Mouse (Mus musculus) left cerebral cortex, adult 8-10 months (tissue): ENCODE results near the gene Clptm1. TPM values are rescaled to one million over a fixed set of nuclear protein-coding genes. Genes with fewer than 3 reads are reported as not detected.
"Not testable (repeated sequence)": the region's sequence is repeated elsewhere in the genome, so short reads cannot be mapped to it uniquely, and the experiment has no call there.

ENCODE experiments used
- DNase-seq, 2 experiments: peaks; one replicate each; pipeline ENCODE4 v3.0.0; 2022; ENCODE audit warnings: low spot score in 2 of 2
- total RNA-seq, 4 experiments: library from RNA; stranded (reverse); gene quantifications; 2 replicates each; pipeline ENCODE4 v1.2.4; 2022

The Clptm1 gene
- total RNA-seq, 4 experiments from 2014 or later = 145 to 171 (median 154) TPM

DNA sequence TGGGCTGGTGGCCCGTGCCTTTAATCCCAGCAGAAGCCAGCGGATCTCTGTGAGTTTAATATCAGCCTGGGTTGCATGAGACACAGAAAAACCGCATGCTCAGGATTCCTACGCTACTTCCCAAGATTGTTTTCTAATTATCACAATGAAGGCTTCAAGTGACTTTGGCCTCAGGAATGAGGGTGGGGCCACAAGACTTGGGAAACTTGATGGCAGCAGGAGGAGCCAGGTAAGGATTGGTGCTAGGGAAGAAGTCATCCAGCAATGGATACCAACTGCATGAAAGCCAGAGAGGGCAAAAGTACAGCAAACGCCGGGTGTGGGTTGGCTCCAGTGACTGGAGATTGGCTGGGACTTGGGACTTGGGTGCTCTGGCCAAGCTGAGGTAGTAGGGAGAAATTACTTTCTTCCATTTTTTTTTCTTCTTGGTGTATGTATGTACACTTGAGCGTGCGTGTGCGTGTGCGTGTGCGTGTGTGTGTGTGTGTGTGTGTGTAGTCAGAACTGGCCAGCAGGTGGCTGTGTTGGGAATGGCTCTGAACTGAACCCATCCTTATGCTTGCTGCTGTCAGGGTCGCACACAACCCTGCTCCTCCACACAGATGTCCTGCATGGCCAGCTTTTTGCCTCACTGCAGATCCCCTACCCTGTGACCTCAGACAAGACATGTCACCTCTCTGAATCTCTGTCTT lies 55.0 kb downstream of the Clptm1 start:
- DNase-seq = no peak

DNA sequence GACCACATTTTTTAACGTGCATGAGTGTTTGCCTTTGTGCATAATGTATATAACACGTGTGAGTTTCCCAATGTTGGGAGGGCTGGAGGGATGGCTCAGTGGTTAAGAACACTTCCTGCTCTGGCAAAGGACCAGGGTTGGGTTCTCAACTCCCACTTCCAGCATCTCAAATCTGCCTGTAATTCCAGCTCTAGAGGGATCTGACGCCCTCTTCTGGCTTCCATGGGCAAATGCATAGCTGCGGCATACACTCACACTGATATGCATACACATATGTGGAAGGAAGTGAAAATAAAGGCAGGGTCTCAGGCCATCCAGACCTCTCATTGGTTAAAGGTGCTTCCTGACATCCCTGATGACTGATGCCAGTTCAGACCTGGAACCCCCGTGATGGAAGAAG lies 57.5 kb downstream of the Clptm1 start:
- no peak for DNase-seq

DNA sequence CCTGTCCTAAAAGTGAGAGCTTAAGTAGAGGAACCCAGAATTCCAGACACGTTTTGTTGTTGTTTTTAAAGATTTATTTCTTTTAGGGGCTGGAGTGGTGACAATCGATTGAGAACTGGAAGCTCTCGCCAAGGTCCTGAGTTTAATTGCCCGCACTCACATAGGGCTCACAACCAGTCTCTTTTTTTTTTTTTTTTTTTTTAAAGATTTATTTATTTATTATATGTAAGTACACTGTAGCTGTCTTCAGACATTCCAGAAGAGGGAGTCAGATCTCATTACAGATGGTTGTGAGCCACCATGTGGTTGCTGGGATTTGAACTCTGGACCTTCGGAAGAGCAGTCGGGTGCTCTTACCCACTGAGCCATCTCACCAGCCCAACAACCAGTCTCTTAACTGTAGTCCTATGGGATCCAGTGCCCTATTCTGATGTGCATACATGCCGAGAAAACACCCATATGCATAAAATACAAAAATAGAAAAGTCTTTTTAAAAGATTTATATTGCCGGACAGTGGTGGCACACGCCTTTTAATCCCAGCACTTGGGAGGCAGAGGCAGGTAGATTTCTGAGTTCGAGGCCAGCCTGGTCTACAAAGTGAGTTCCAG lies 60.1 kb downstream of the Clptm1 start:
- not testable (repeated sequence) for DNase-seq

DNA sequence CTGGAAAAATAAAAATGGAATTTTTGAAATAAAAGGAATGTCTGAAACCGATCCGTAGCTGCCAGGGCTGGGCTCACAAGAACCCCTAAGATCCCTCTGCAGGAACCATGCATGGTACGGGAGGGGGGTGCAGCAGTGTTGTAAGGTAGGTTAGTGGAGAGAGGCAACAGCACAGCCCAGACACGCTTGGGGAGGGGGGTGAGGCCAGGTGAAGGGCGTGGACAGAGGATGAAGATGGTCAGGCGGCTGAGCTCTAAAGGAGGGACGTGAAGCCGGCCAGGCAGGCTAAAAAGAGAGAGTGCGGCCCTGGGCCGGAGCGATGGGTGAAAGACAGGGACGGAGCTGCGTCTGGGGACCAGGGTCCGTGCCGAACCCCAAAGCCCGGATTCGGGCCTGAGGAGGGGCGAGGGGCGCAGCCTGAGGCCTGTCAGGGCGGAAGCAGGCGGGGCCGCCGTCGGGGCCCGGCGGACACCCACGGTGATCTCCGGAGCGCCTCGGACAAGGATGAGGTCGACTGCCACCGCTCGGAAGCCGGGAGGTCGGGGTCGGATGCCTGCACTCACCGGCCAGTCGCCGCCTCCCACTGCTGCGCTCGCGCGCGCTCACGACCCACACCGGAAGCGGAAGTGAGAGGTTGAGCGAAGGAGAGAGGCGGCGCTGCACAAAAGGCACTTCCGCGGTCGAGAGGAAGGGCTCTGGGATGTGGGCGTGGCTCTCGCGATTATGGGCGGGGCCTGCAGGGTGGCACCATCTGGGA lies 60.8 kb downstream of the Clptm1 start, which contains the start of gene Clasrp:
TSS of gene Clasrp (minus strand) at position 638 of the 757 bp plus-strand sequence.
- peak; percentile 84 to 93 for DNase-seq

DNA sequence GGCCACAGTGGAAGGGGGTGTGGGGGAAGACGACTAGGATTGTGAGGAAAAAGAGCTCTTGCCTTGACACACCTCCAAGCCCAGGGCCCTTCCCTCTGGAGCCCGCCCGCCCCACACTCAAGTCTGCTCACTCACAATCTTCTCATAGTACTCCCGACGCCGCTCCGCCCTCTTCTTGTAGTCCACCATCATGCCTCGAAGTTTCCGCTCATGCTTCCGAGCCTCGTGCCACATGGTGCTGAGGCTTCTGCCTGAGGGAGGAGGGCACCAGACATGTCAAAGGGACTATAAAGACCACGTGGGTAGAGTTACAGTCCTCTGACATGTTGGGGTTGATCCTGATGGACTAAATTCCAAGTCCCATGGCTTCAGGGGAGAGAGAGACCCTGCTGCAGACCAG lies 61.8 kb downstream of the Clptm1 start:
- DNase-seq = no peak

DNA sequence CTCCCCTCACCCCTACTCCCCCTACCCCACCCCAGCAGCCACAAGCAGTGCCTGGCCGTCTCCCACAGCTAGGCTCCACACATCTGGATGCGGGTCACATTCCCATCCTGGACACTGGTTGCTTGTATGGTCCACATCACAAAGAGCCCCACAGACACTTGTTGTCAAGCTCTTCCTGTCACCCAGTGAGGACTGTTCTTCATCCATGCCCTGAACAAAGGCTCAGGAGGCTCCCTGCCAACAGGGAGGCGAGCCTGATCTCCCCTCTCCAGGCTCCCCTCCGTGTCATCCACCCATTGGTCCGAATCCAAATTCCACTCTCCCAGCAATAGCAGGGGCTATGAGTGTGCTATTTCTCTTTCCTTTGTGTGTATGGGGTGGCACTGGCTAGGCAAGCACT lies 64.3 kb downstream of the Clptm1 start:
- DNase-seq = peak in 1 of 2 experiments; percentile 75

DNA sequence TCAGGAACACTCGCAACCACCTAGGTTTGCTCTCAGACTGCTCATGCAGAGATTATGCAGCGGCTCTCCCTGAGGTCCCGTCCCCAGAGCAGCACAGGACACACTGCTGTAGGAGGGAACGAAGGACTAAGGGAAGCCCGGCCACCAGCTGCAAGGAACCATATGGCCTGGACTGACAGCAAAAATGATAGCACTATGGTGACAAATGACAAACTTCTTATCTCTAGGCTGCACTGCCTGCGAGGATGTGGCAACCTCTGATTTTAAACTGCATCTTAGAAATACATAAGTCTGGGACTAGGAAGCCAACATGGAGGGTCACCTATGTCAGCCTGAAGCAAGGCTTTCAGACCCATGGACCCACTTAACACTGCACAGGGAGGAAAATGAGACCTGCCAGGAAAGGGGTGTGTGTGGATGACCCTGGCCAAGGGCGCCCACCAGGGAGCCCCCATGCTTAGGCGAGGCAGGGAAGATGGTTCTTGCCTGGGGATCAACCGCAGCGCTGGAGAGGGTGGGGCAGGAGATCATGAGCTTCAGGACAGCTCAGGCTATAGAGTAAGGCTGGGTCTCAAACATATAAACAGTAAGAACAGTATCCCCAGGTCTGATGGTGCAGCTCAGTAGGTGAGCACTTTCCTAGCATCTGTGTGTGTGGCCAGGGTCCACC lies 71.6 kb downstream of the Clptm1 start:
- no peak for DNase-seq

DNA sequence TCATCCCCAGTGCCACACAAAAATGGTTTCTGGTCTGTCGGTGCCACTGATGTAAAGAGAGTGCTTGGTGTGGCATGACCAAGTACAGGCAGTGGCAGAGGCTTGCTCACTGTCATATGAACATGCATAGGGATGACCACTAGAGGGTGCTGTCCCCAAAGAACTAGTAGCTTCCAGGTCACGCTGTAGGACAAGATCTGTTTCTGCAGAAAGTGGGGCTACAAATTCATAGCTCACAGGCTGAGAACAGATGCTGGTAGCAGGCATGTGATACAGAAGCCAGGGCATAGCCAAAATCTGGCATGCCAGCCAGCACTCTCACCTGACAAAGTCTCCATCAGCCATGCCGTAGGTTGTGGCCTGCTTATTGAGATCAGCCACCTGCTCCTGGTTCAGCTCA lies 74.9 kb downstream of the Clptm1 start:
- peak in 1 of 2 experiments; percentile 76 for DNase-seq

DNA sequence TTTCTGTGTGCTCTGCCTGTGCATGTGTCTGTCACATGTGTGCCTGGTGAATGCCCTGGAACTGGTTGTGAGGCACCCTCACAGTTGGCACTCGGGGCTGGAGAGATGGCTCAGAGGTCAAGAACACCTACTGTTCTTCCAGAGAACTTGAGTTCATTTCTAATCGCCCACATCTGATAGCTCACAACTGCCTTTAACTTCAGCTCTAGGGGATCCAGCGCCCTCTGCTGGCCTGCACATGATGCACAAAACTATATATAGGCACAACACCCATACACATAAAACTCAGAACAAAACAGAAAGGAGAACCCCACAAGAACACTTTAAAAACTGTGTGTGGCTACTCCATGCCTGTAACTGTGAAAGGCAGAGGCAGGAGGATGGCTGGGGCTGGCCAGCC lies 75.6 kb downstream of the Clptm1 start:
- no peak for DNase-seq

DNA sequence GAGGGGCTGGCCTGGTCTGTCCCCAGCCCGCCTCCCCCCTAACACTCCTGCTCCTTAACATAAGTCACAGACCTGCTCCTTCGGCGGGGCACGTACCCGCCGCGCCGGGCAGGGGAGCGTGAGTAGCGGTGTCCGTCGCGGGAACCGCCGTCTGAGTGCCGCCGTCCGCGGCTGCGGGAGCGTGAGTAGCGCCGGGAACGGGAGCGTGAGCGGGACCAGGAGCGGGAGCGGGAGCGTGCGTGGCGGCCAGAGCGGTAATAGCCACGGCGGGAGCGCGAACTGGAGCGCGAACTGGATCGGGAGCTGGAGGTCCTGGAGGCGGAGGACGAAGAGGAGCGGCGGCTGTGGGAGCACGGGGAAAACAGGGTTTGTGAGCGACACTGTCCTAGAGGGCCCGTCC lies 78.6 kb downstream of the Clptm1 start:
- no peak for DNase-seq

Other genes starting within 250 kb of the Clptm1 start
- 10 to 100 TPM; 70.4 to 80.3 (median 76.2) TPM for gene Mark4, start 206.2 kb downstream of the Clptm1 start, total RNA-seq
- gene Exoc3l2, start 201.7 kb downstream of the Clptm1 start, total RNA-seq = 1 to 10 TPM in 1 of 4 experiments, under 1 TPM in 3; 0.59 to 1.1 (median 0.79) TPM
- 1 to 10 TPM; 6.5 to 7.7 (median 7.1) TPM for gene Bloc1s3, start 156.7 kb downstream of the Clptm1 start, total RNA-seq
- gene Trappc6a, start 156.6 kb downstream of the Clptm1 start, total RNA-seq = 10 to 100 TPM; 19.0 to 25.5 (median 23.5) TPM
- 1 to 10 TPM in 2 of 4 experiments, under 1 TPM in 2; 0.83 to 1.7 (median 1.1) TPM for gene Nkpd1, start 147.2 kb downstream of the Clptm1 start, total RNA-seq
- gene Ppp1r37, start 102.0 kb downstream of the Clptm1 start, total RNA-seq = 100 to 1,000 TPM; 118 to 134 (median 124) TPM
- 1 to 10 TPM; 1.6 to 1.9 (median 1.8) TPM for gene Zfp296, start 87.7 kb downstream of the Clptm1 start, total RNA-seq
- 10 to 100 TPM; 44.2 to 59.5 (median 51.3) TPM for gene Gemin7, start 87.4 kb downstream of the Clptm1 start, total RNA-seq
- 10 to 100 TPM; 74.8 to 89.4 (median 84.1) TPM for gene Clasrp, start 60.5 kb downstream of the Clptm1 start, total RNA-seq
- 1 to 10 TPM; 5.6 to 7.2 (median 6.4) TPM for gene Relb, start 35.6 kb downstream of the Clptm1 start, total RNA-seq
- gene Apoc2, start 12.9 kb upstream of the Clptm1 start, total RNA-seq = not detected
- gene Gm44805, start 16.4 kb upstream of the Clptm1 start, total RNA-seq = not detected
- under 1 TPM in 1 of 4 experiments, not detected in 3; 0.81 TPM for gene Apoc4, start 16.4 kb upstream of the Clptm1 start, total RNA-seq
- 1 to 10 TPM; 3.4 to 6.2 (median 4.7) TPM for gene Apoc1, start 27.6 kb upstream of the Clptm1 start, total RNA-seq
- gene Apoe, start 34.2 kb upstream of the Clptm1 start, total RNA-seq = 1,000 to 10,000 TPM; 1,704 to 2,821 (median 2,131) TPM
- 100 to 1,000 TPM; 109 to 112 (median 111) TPM for gene Tomm40, start 50.4 kb upstream of the Clptm1 start, total RNA-seq
- gene Nectin2, start 85.5 kb upstream of the Clptm1 start, total RNA-seq = 1 to 10 TPM; 6.5 to 8.0 (median 7.4) TPM
- 10 to 100 TPM; 15.8 to 18.7 (median 17.1) TPM for gene Bcam, start 106.0 kb upstream of the Clptm1 start, total RNA-seq
- gene Cblc, start 131.8 kb upstream of the Clptm1 start, total RNA-seq = not detected
- gene Bcl3, start 157.7 kb upstream of the Clptm1 start, total RNA-seq = 1 to 10 TPM in 2 of 4 experiments, under 1 TPM in 1, not detected in 1; 0.57 to 6.4 (median 2.9) TPM
- 1 to 10 TPM; 1.4 to 2.5 (median 2.0) TPM for gene Gm19345, start 187.0 kb upstream of the Clptm1 start, total RNA-seq
- not detected for gene Ceacam16, start 196.3 kb upstream of the Clptm1 start, total RNA-seq
- not detected for gene Ceacam19, start 222.9 kb upstream of the Clptm1 start, total RNA-seq